Mouse (Mus musculus): ENCODE results near the gene Olfr525. TPM values are rescaled to one million over a fixed set of nuclear protein-coding genes. Genes with fewer than 3 reads are reported as not detected.

The Olfr525 gene
- polyA plus RNA-seq, 1 experiment from 2014 or later = not detected

DNA sequence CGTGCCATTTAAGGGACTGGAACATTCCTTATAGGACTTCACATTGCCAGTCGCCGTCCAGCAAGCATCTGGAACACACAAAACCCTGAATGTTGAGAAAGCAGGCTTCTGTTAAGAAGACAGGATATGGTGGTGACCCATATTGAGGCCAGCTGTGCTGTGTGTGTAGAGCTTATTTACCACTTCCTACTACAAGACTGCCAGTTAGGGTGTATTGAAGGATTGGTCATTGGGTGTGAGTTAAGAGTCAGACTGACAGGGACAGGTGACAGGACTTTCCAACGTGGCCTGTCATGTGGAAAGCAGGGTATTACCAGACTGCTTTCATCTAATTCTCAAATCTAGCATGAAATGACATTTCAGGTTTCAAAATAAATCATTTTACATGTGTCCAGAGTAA is 53.6 kb downstream of the Olfr525 start:
- Histone ChIP-seq H3K27me3 (ENCODE audit: control insufficient read depth, insufficient read depth, low read length) (no peaks in the 10 kb centered on the region), H3K4me3 (replicated peaks; ENCODE audit: low read depth, low read length) (no peak overlapping the region), H3K4me1 (ENCODE audit: control insufficient read depth, insufficient read depth, low read length) (no peaks in the 10 kb centered on the region), H3K9me3 (ENCODE audit: control insufficient read depth, low read length) (no peaks in the 10 kb centered on the region), H3K4me2 (ENCODE audit: low read length) (no peak overlapping the region), H3K9ac (replicated peaks; ENCODE audit: low read length) (no peak overlapping the region), H3K27ac (replicated peaks; ENCODE audit: low read depth, low read length) (no peak overlapping the region), H3K36me3 (ENCODE audit: control insufficient read depth, insufficient read depth, low read length) (no peaks in the 10 kb centered on the region)
- DNase-seq (no peak), ATAC-seq (ENCODE audit: low FRiP score, low TSS enrichment) (no peak)
- WGBS = 78% methylated on average over 4 of the region's 4 CpGs

- no peak within 1 kb of the TSS for H3K4me3 ChIP-seq (replicated peaks; ENCODE audit: low read depth, low read length)
- 73% methylated on average over 1 of the region's 1 CpGs for WGBS
- no peaks in the 10 kb centered on the region for H3K4me1 ChIP-seq (ENCODE audit: control insufficient read depth, insufficient read depth, low read length)
- ATAC-seq (ENCODE audit: low FRiP score, low TSS enrichment) (no peak), DNase-seq (no peak)
- no peaks in the 10 kb centered on the region for H3K9me3 ChIP-seq (ENCODE audit: control insufficient read depth, low read length)
- H3K36me3 ChIP-seq (ENCODE audit: control insufficient read depth, insufficient read depth, low read length) = no peaks in the 10 kb centered on the region
- no peak within 1 kb of the TSS for H3K9ac ChIP-seq (replicated peaks; ENCODE audit: low read length)
- H3K27me3 ChIP-seq (ENCODE audit: control insufficient read depth, insufficient read depth, low read length) = no peaks in the 10 kb centered on the region
- no peak within 1 kb of the TSS for H3K4me2 ChIP-seq (ENCODE audit: low read length)
- no peak within 1 kb of the TSS for H3K27ac ChIP-seq (replicated peaks; ENCODE audit: low read depth, low read length)
Observed at GRCm38 (mm10) chr7:140376231-140376630, 55.6 kb downstream of the Olfr525 start, which contains the start of gene Olfr530. Olfr530 (minus strand) TSS chr7:140376331.

DNA sequence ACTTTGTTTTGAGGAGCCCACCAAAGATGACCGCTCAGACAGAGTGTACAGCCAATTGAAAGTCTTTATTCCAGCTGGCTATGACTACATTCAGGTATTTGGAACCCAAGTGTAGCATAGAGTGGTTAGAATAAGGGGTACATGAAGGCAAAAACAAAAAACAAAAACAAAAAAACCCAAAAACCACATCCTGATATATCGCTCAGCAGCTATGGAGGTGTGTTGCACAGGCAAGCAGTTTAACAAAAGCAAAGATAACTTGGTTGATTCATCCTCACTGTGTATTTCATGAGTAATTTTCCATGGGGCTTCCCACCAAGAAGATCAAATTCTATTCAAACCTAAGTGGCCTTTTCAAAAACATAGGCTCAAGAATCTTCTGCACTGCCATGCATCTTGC is 56.3 kb downstream of the Olfr525 start:
- Histone ChIP-seq H3K9me3 (ENCODE audit: control insufficient read depth, low read length) (no peaks in the 10 kb centered on the region), H3K27me3 (ENCODE audit: control insufficient read depth, insufficient read depth, low read length) (no peaks in the 10 kb centered on the region), H3K4me3 (replicated peaks; ENCODE audit: low read depth, low read length) (no peak overlapping the region), H3K4me1 (ENCODE audit: control insufficient read depth, insufficient read depth, low read length) (no peaks in the 10 kb centered on the region), H3K36me3 (ENCODE audit: control insufficient read depth, insufficient read depth, low read length) (no peaks in the 10 kb centered on the region), H3K4me2 (ENCODE audit: low read length) (no peak overlapping the region), H3K27ac (replicated peaks; ENCODE audit: low read depth, low read length) (no peak overlapping the region), H3K9ac (replicated peaks; ENCODE audit: low read length) (no peak overlapping the region)
- WGBS = 99% methylated on average over 2 of the region's 2 CpGs
- ATAC-seq (ENCODE audit: low FRiP score, low TSS enrichment) = no peak
- DNase-seq = no peak

Other genes starting within 250 kb of the Olfr525 start
- 184 and 275 TPM in 2 replicates for gene Caly, start 238.3 kb upstream of the Olfr525 start, polyA plus RNA-seq (2014; fragmentation: Nextera tagmentation; extraction: Ambion mirVana)
- not detected in 2 replicates for gene Prap1, start 227.5 kb upstream of the Olfr525 start, polyA plus RNA-seq (2014; fragmentation: Nextera tagmentation; extraction: Ambion mirVana)
- 23.9 and 30.8 TPM in 2 replicates for gene Fuom, start 218.4 kb upstream of the Olfr525 start, polyA plus RNA-seq (2014; fragmentation: Nextera tagmentation; extraction: Ambion mirVana)
- 5.5 and 6.7 TPM in 2 replicates for gene Paox, start 205.1 kb upstream of the Olfr525 start, polyA plus RNA-seq (2014; fragmentation: Nextera tagmentation; extraction: Ambion mirVana)
- 129 TPM in 2 replicates for gene Echs1, start 204.4 kb upstream of the Olfr525 start, polyA plus RNA-seq (2014; fragmentation: Nextera tagmentation; extraction: Ambion mirVana)
- 30.0 and 34.7 TPM in 2 replicates for gene Mtg1, start 183.3 kb upstream of the Olfr525 start, polyA plus RNA-seq (2014; fragmentation: Nextera tagmentation; extraction: Ambion mirVana)
- 14.4 and 15.1 TPM in 2 replicates for gene Sprn, start 166.0 kb upstream of the Olfr525 start, polyA plus RNA-seq (2014; fragmentation: Nextera tagmentation; extraction: Ambion mirVana)
- gene Olfr522, start 156.1 kb upstream of the Olfr525 start, polyA plus RNA-seq (2014; fragmentation: Nextera tagmentation; extraction: Ambion mirVana) = not detected in 2 replicates
- gene Olfr523, start 147.6 kb upstream of the Olfr525 start, polyA plus RNA-seq (2014; fragmentation: Nextera tagmentation; extraction: Ambion mirVana) = not detected in 2 replicates
- not detected in 2 replicates for gene Olfr524, start 114.9 kb upstream of the Olfr525 start, polyA plus RNA-seq (2014; fragmentation: Nextera tagmentation; extraction: Ambion mirVana)
- not detected in 2 replicates for gene Cd163l1, start 102.6 kb upstream of the Olfr525 start, polyA plus RNA-seq (2014; fragmentation: Nextera tagmentation; extraction: Ambion mirVana)
- not detected in 2 replicates for gene 5830411N06Rik, start 73.6 kb upstream of the Olfr525 start, polyA plus RNA-seq (2014; fragmentation: Nextera tagmentation; extraction: Ambion mirVana)
- gene Olfr527, start 13.2 kb downstream of the Olfr525 start, polyA plus RNA-seq (2014; fragmentation: Nextera tagmentation; extraction: Ambion mirVana) = not detected in 2 replicates
- gene Olfr60, start 40.8 kb downstream of the Olfr525 start, polyA plus RNA-seq (2014; fragmentation: Nextera tagmentation; extraction: Ambion mirVana) = not detected in 2 replicates
- not detected in 2 replicates for gene Olfr530, start 55.5 kb downstream of the Olfr525 start, polyA plus RNA-seq (2014; fragmentation: Nextera tagmentation; extraction: Ambion mirVana)
- not detected in 2 replicates for gene Olfr531, start 82.1 kb downstream of the Olfr525 start, polyA plus RNA-seq (2014; fragmentation: Nextera tagmentation; extraction: Ambion mirVana)
- gene Olfr532, start 100.8 kb downstream of the Olfr525 start, polyA plus RNA-seq (2014; fragmentation: Nextera tagmentation; extraction: Ambion mirVana) = not detected in 2 replicates
- gene Olfr533, start 142.5 kb downstream of the Olfr525 start, polyA plus RNA-seq (2014; fragmentation: Nextera tagmentation; extraction: Ambion mirVana) = not detected in 2 replicates
- not detected in 2 replicates for gene Olfr535, start 163.4 kb downstream of the Olfr525 start, polyA plus RNA-seq (2014; fragmentation: Nextera tagmentation; extraction: Ambion mirVana)
- gene Olfr536, start 186.5 kb downstream of the Olfr525 start, polyA plus RNA-seq (2014; fragmentation: Nextera tagmentation; extraction: Ambion mirVana) = not detected in 2 replicates
- not detected in 2 replicates for gene Olfr538, start 247.0 kb downstream of the Olfr525 start, polyA plus RNA-seq (2014; fragmentation: Nextera tagmentation; extraction: Ambion mirVana)